ENCODE assay signal across 9 mouse cellular contexts in genomic region chr5:113942580-113942979, GRCm38 (mm10). TPM values are rescaled to one million over a fixed set of nuclear protein-coding genes. Genes with fewer than 3 reads are reported as not detected.
DNase-seq lines count a peak whose midpoint lies in the region; ATAC-seq and TF ChIP-seq lines count a peak whose summit lies in the region.
"Had no signal": no experiment of that assay in that cellular context is flagged by ENCODE, and none has a peak within 500 bp of the region (broad histone marks: within the 10 kb centered on the region; RNA-seq: fewer than 3 reads in every experiment).

No protein-coding gene starts in this region.

- TF ChIP-seq POLR2A in bone marrow, adult 2 months (IDR thresholded peaks at IDR 0.05; ENCODE audit: borderline replicate concordance, control insufficient read depth, low read depth, low read length) = no peak

- ATAC-seq in midbrain, postnatal 0 days (ENCODE audit: low FRiP score) = peak; percentile 52; the same call in 1 of the 2 replicates

- H3K36me3 ChIP-seq in midbrain, postnatal 0 days (ENCODE audit: insufficient read depth, low read length) = peaks cover 66% of the 10 kb centered on the region
- H3K36me3 ChIP-seq in heart, embryonic 10.5 days = peaks cover 81% of the 10 kb centered on the region

- H3K4me3 ChIP-seq in bone marrow, adult 2 months (replicated peaks; ENCODE audit: control insufficient read depth, low read depth, low read length) = no peak overlapping the region
- H3K4me3 ChIP-seq in midbrain, postnatal 0 days (ENCODE audit: low read depth, low read length) = no peak overlapping the region
- H3K4me3 ChIP-seq in heart, embryonic 10.5 days = no peak overlapping the region
- H3K4me3 ChIP-seq: limb, embryonic 15.5 days had no signal

- H3K4me2 ChIP-seq in midbrain, postnatal 0 days (ENCODE audit: low read depth, low read length, poor library complexity, severe bottlenecking) = no peak overlapping the region
- H3K4me2 ChIP-seq: limb, embryonic 15.5 days had no signal

- H3K9ac ChIP-seq in midbrain, postnatal 0 days (replicated peaks; ENCODE audit: low read length, poor library complexity, severe bottlenecking) = no peak overlapping the region
- H3K9ac ChIP-seq: limb, embryonic 15.5 days had no signal

- DNase-seq in kidney, postnatal 4 days = peak; percentile 47 to 62
- DNase-seq in kidney, adult 11 months = no peak
- DNase-seq in ES-CJ7 (ENCODE audit: low read depth, low spot score) = peak; percentile 97
- DNase-seq in midbrain, postnatal 0 days (ENCODE audit: low spot score) = peak; percentile 44
- DNase-seq in layer of hippocampus, adult 9-11 months = no peak
- DNase-seq in heart, embryonic 10.5 days (ENCODE audit: low spot score) = no peak
- DNase-seq: heart, adult 11 months had no signal

- H3K4me1 ChIP-seq in bone marrow, adult 2 months (ENCODE audit: control insufficient read depth, insufficient read depth, low read length) = peaks cover 1% of the 10 kb centered on the region; the same call in 1 of the 2 replicates
- H3K4me1 ChIP-seq in midbrain, postnatal 0 days (ENCODE audit: insufficient read depth, low read length) = no peaks in the 10 kb centered on the region
- H3K4me1 ChIP-seq in heart, embryonic 10.5 days = peaks cover 37% of the 10 kb centered on the region
- H3K4me1 ChIP-seq: limb, embryonic 15.5 days had no signal

- peak; percentile 68 for TF ChIP-seq CTCF in bone marrow, adult 2 months (IDR thresholded peaks at IDR 0.05; ENCODE audit: control insufficient read depth, insufficient read depth, low read length)
- TF ChIP-seq CTCF in midbrain, postnatal 0 days (IDR thresholded peaks at IDR 0.05) = peak; percentile 62

- H3K27ac ChIP-seq in bone marrow, adult 2 months (ENCODE audit: control insufficient read depth, insufficient read depth, low read depth, low read length, poor library complexity) = no peak overlapping the region
- no peak overlapping the region for H3K27ac ChIP-seq in midbrain, postnatal 0 days (ENCODE audit: low read depth, low read length)
- H3K27ac ChIP-seq in heart, embryonic 10.5 days = no peak overlapping the region; the same call in 1 of the 2 replicates
- H3K27ac ChIP-seq: limb, embryonic 15.5 days had no signal

- WGBS in bone marrow, adult 2 months = 76% methylated on average over 12 of the region's 12 CpGs
- 88% methylated on average over 12 of the region's 12 CpGs for WGBS in midbrain, postnatal 0 days
- 81% methylated on average over 12 of the region's 12 CpGs for WGBS in heart, embryonic 10.5 days

- no peaks in the 10 kb centered on the region for H3K27me3 ChIP-seq in midbrain, postnatal 0 days (ENCODE audit: insufficient read depth, low read length)
- H3K27me3 ChIP-seq in heart, embryonic 10.5 days (ENCODE audit: insufficient read depth, poor library complexity, severe bottlenecking) = no peaks in the 10 kb centered on the region
- H3K27me3 ChIP-seq: limb, embryonic 15.5 days had no signal

- no peaks in the 10 kb centered on the region for H3K9me3 ChIP-seq in midbrain, postnatal 0 days (ENCODE audit: low read length)
- H3K9me3 ChIP-seq in heart, embryonic 10.5 days = no peaks in the 10 kb centered on the region
- H3K9me3 ChIP-seq: limb, embryonic 15.5 days had no signal

RNA-seq across cellular contexts. Expression of gene Coro1c, which starts 34.0 kb away (rescaled TPM):
- polyA plus RNA-seq in bone marrow, adult 2 months (2011; ENCODE audit: insufficient read depth, insufficient read length, low replicate concordance, missing spikeins) = 26.5 and 52.7 TPM in 2 replicates
- total RNA-seq in midbrain, postnatal 0 days (2014; rRNA removed) = 157 and 311 TPM in 2 replicates
- polyA plus RNA-seq in midbrain, postnatal 0 days (2015; fragmentation: Nextera tagmentation; extraction: Ambion mirVana) = 165 and 171 TPM in 2 replicates
- polyA plus RNA-seq in heart, embryonic 10.5 days (2016; fragmentation: Nextera tagmentation; extraction: Ambion mirVana) = 163 and 178 TPM in 2 replicates

RNA-seq across cellular contexts. Expression of gene Ssh1, which starts 51.1 kb away (rescaled TPM):
- polyA plus RNA-seq in bone marrow, adult 2 months (2011; ENCODE audit: insufficient read depth, insufficient read length, low replicate concordance, missing spikeins) = 13.0 and 14.4 TPM in 2 replicates
- total RNA-seq in midbrain, postnatal 0 days (2014; rRNA removed) = 14.0 and 14.3 TPM in 2 replicates
- polyA plus RNA-seq in midbrain, postnatal 0 days (2015; fragmentation: Nextera tagmentation; extraction: Ambion mirVana) = 9.8 and 12.4 TPM in 2 replicates
- polyA plus RNA-seq in heart, embryonic 10.5 days (2016; fragmentation: Nextera tagmentation; extraction: Ambion mirVana) = 16.7 and 18.3 TPM in 2 replicates

Comparison
In these comparisons a context has a peak if more than half of its experiments do, and no peak if none do; other contexts are left out.
1. DNase-seq: peak in kidney, postnatal 4 days (2 of 2), ES-CJ7 (single experiment) and midbrain, postnatal 0 days (single experiment); none in kidney, adult 11 months (single experiment), layer of hippocampus, adult 9-11 months (single experiment) and heart, embryonic 10.5 days (single experiment).